In the genomic region with DNA sequence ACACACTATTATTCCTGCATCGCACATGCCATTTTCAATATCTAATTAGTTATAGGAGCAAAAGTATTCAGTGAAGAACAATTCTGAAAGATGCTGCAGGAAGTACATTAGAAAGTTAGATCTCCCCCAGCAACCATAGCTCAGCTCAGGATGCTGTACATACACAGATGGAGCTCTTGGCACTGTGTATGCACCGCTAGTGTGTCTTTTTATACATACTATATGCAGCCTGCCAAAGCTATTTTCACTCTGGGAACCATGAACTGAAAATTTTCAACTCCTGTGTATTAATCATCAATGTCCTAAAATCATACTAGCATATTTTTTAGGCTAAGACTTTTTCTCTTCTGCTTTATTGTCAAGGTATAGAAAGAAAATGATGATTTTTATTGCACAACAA, we compare ENCODE assay signal across 20 mouse cellular contexts.
DNase-seq lines count a peak whose midpoint lies in the region; ATAC-seq and TF ChIP-seq lines count a peak whose summit lies in the region.
"Had no signal": no experiment of that assay in that cellular context is flagged by ENCODE, and none has a peak within 500 bp of the region (broad histone marks: within the 10 kb centered on the region; RNA-seq: fewer than 3 reads in every experiment).

No protein-coding gene starts in this region.

- H3K9ac ChIP-seq in forebrain, embryonic 13.5 days, result no peak overlapping the region
- H3K9ac ChIP-seq in forebrain, embryonic 12.5 days, result no peak overlapping the region
- H3K9ac ChIP-seq in forebrain, postnatal 0 days, result no peak overlapping the region
- H3K9ac ChIP-seq: neural tube, embryonic 15.5 days had no signal

- peak; percentile 32 for DNase-seq in layer of hippocampus, adult 9-11 months
- DNase-seq in layer of hippocampus, postnatal 25 days (ENCODE audit: extremely low spot score in 1 of 2, low spot score in 1 of 2), result no peak
- peak; percentile 73 for DNase-seq in forebrain, postnatal 0 days
- peak; percentile 54 to 78 for DNase-seq in right cerebral cortex, postnatal 10 days (ENCODE audit: low spot score in 2 of 2)
- no peak for DNase-seq in kidney, postnatal 4 days
- no peak for DNase-seq in urinary bladder, postnatal 25 days (ENCODE audit: low spot score)
- DNase-seq: adrenal gland, adult 8-10 months; cerebellum, adult 11-12 months; cerebellum, postnatal 36 days; kidney, adult 18-20 months; kidney, postnatal 10 days; lung, adult 18-20 months; midbrain, embryonic 14.5 days; spleen, adult 18-20 months; thymus, adult 18-20 months had no signal

- no peaks in the 10 kb centered on the region for H3K36me3 ChIP-seq in forebrain, embryonic 13.5 days (ENCODE audit: poor library complexity, severe bottlenecking)
- no peaks in the 10 kb centered on the region for H3K36me3 ChIP-seq in forebrain, embryonic 12.5 days (replicated peaks)
- no peaks in the 10 kb centered on the region for H3K36me3 ChIP-seq in forebrain, postnatal 0 days (ENCODE audit: insufficient read depth)
- H3K36me3 ChIP-seq: neural tube, embryonic 15.5 days had no signal

- no peak overlapping the region for H3K4me3 ChIP-seq in forebrain, embryonic 13.5 days
- H3K4me3 ChIP-seq in forebrain, embryonic 12.5 days (replicated peaks), result no peak overlapping the region
- no peak overlapping the region for H3K4me3 ChIP-seq in forebrain, postnatal 0 days (ENCODE audit: low read depth, low read length)
- H3K4me3 ChIP-seq: megakaryocyte, embryonic 14.5 days; neural tube, embryonic 15.5 days had no signal

- H3K4me1 ChIP-seq in forebrain, embryonic 13.5 days, result no peaks in the 10 kb centered on the region
- no peaks in the 10 kb centered on the region for H3K4me1 ChIP-seq in forebrain, embryonic 12.5 days
- no peaks in the 10 kb centered on the region for H3K4me1 ChIP-seq in forebrain, postnatal 0 days (ENCODE audit: insufficient read depth)
- H3K4me1 ChIP-seq: megakaryocyte, embryonic 14.5 days; neural tube, embryonic 15.5 days had no signal

- WGBS in forebrain, embryonic 13.5 days, result 92% methylated on average over 2 of the region's 2 CpGs
- WGBS in forebrain, embryonic 12.5 days, result 91% methylated on average over 2 of the region's 2 CpGs
- 69% methylated on average over 2 of the region's 2 CpGs for WGBS in forebrain, postnatal 0 days

- peak; percentile 69; the same call in 1 of the 2 replicates for ATAC-seq in forebrain, embryonic 13.5 days
- ATAC-seq in forebrain, embryonic 12.5 days (ENCODE audit: low FRiP score), result no peak
- ATAC-seq in forebrain, postnatal 0 days, result peak; percentile 78

- no peaks in the 10 kb centered on the region for H3K9me3 ChIP-seq in forebrain, embryonic 13.5 days (replicated peaks)
- H3K9me3 ChIP-seq in forebrain, embryonic 12.5 days, result no peaks in the 10 kb centered on the region
- H3K9me3 ChIP-seq in forebrain, postnatal 0 days (ENCODE audit: low read length), result no peaks in the 10 kb centered on the region
- H3K9me3 ChIP-seq: megakaryocyte, embryonic 14.5 days; neural tube, embryonic 15.5 days had no signal

- TF ChIP-seq CTCF in forebrain, postnatal 0 days (IDR thresholded peaks at IDR 0.05; ENCODE audit: low read depth), result no peak

- H3K27ac ChIP-seq in forebrain, embryonic 13.5 days, result no peak overlapping the region
- no peak overlapping the region for H3K27ac ChIP-seq in forebrain, embryonic 12.5 days
- H3K27ac ChIP-seq in forebrain, postnatal 0 days (ENCODE audit: low read depth, low read length), result no peak overlapping the region
- H3K27ac ChIP-seq: neural tube, embryonic 15.5 days had no signal

- H3K27me3 ChIP-seq in forebrain, embryonic 13.5 days, result no peaks in the 10 kb centered on the region
- no peaks in the 10 kb centered on the region for H3K27me3 ChIP-seq in forebrain, embryonic 12.5 days
- H3K27me3 ChIP-seq in forebrain, postnatal 0 days (ENCODE audit: insufficient read depth, low read length), result no peaks in the 10 kb centered on the region
- H3K27me3 ChIP-seq: megakaryocyte, embryonic 14.5 days; neural tube, embryonic 15.5 days had no signal

- H3K4me2 ChIP-seq in forebrain, embryonic 13.5 days, result no peak overlapping the region
- no peak overlapping the region for H3K4me2 ChIP-seq in forebrain, embryonic 12.5 days
- no peak overlapping the region for H3K4me2 ChIP-seq in forebrain, postnatal 0 days (ENCODE audit: low read depth)
- H3K4me2 ChIP-seq: liver, embryonic 11.5 days; neural tube, embryonic 15.5 days had no signal

Comparison
In these comparisons a context has a peak if more than half of its experiments do, and no peak if none do; other contexts are left out.
1. DNase-seq: peak in layer of hippocampus, adult 9-11 months (single experiment), forebrain, postnatal 0 days (single experiment) and right cerebral cortex, postnatal 10 days (2 of 2); none in layer of hippocampus, postnatal 25 days (0 of 2), kidney, postnatal 4 days (0 of 2) and urinary bladder, postnatal 25 days (single experiment).